Mouse (Mus musculus) right cerebral cortex, postnatal 14 days (tissue): Measurements from ENCODE around the gene Cd86.

Source experiments
- DNase-seq: peaks from one replicate; pipeline ENCODE4 v3.0.0; 2022

The Cd86 gene

GRCm38 (mm10) chr16:36665782-36666181 is at the start of gene Cd86:
Cd86 (minus strand) TSS chr16:36666081.
- no peak for DNase-seq

- DNase-seq = no peak
Observed at GRCm38 (mm10) chr16:36711760-36712159, 45.9 kb upstream of the Cd86 start.

- DNase-seq = no peak
Observed at GRCm38 (mm10) chr16:36710794-36711193, 44.9 kb upstream of the Cd86 start.

GRCm38 (mm10) chr16:36709405-36709804 is 43.5 kb upstream of the Cd86 start:
- no peak for DNase-seq

GRCm38 (mm10) chr16:36708751-36709150 is 42.9 kb upstream of the Cd86 start:
- no peak for DNase-seq

- DNase-seq = no peak
Observed at GRCm38 (mm10) chr16:36707702-36708423, 42.0 kb upstream of the Cd86 start.

GRCm38 (mm10) chr16:36700484-36700883 is 34.6 kb upstream of the Cd86 start:
- no peak for DNase-seq

- DNase-seq = no peak
Observed at GRCm38 (mm10) chr16:36697331-36697730, 31.4 kb upstream of the Cd86 start.

- DNase-seq = no peak
Observed at GRCm38 (mm10) chr16:36694798-36695290, 29.0 kb upstream of the Cd86 start.

- no peak for DNase-seq
Observed at GRCm38 (mm10) chr16:36693818-36694413, 28.0 kb upstream of the Cd86 start, which contains the start of gene Ildr1. Ildr1 (plus strand) TSS chr16:36693978.

- no peak for DNase-seq
Observed at GRCm38 (mm10) chr16:36691484-36691883, 25.6 kb upstream of the Cd86 start.

- no peak for DNase-seq
Observed at GRCm38 (mm10) chr16:36688076-36688475, 22.2 kb upstream of the Cd86 start.

- DNase-seq = no peak
Observed at GRCm38 (mm10) chr16:36684325-36684918, 18.5 kb upstream of the Cd86 start.

GRCm38 (mm10) chr16:36681829-36682228 is 15.9 kb upstream of the Cd86 start:
- DNase-seq = no peak

GRCm38 (mm10) chr16:36675902-36676301 is 10.0 kb upstream of the Cd86 start:
- DNase-seq = no peak

GRCm38 (mm10) chr16:36675304-36675703 is 9.4 kb upstream of the Cd86 start:
- no peak for DNase-seq

- DNase-seq = no peak
Observed at GRCm38 (mm10) chr16:36674457-36675204, 8.8 kb upstream of the Cd86 start.

GRCm38 (mm10) chr16:36673196-36673595 is 7.3 kb upstream of the Cd86 start:
- DNase-seq = no peak

- no peak for DNase-seq
Observed at GRCm38 (mm10) chr16:36670590-36670989, 4.7 kb upstream of the Cd86 start.

GRCm38 (mm10) chr16:36666448-36667017 is 652 bp upstream of the Cd86 start:
- DNase-seq = no peak

- no peak for DNase-seq
Observed at GRCm38 (mm10) chr16:36663484-36663883, 2.4 kb downstream of the Cd86 start.

- no peak for DNase-seq
Observed at GRCm38 (mm10) chr16:36661330-36661729, 4.6 kb downstream of the Cd86 start.

- no peak for DNase-seq
Observed at GRCm38 (mm10) chr16:36655910-36656309, 10.0 kb downstream of the Cd86 start.
